Mouse (Mus musculus) gastrocnemius, postnatal 14 days (tissue): ENCODE measurements around the gene Cldn17. TPM values are rescaled to one million over a fixed set of nuclear protein-coding genes. Genes with fewer than 3 reads are reported as not detected.

ENCODE experiments used
- DNase-seq: peaks from one replicate; pipeline ENCODE4 v3.0.0; 2021; ENCODE audit warnings: mixed read lengths
- intact Hi-C: fragments of 180-260 bp; cut with DNase I; formaldehyde crosslinking; loops from one replicate; pipeline ENCODE4 v1.15.1; 2025; ENCODE audit warnings: low total_unique reads
- long read RNA-seq, 2 experiments: library from polyadenylated mRNA; stranded (forward); transcript quantifications; one replicate each; pipeline ENCODE4 v2.0.0; 2021
- total RNA-seq, 2 experiments: library from RNA; stranded (reverse); gene quantifications; 2 replicates each; pipeline ENCODE4 v1.2.3; 2021

Cldn17 gene
- not detected for total RNA-seq
- long read RNA-seq, experiment 1, result 0 reads
- long read RNA-seq, experiment 2, result 0 reads

- intact Hi-C loops, result no loop called here
- DNase-seq, result no peak
Observed at GRCm38 (mm10) chr16:88506878-88507277, at the start of gene Cldn17. Gene Cldn17 (minus strand): TSS chr16:88506978.

- intact Hi-C loops, result no loop called here
- DNase-seq, result no peak
Observed at GRCm38 (mm10) chr16:88542488-88542887, 35.7 kb upstream of the Cldn17 start.

GRCm38 (mm10) chr16:88539841-88540487 lies 33.2 kb upstream of the Cldn17 start:
- DNase-seq, result no peak
- intact Hi-C loops, result no loop called here

- DNase-seq, result no peak
- intact Hi-C loops, result no loop called here
Observed at GRCm38 (mm10) chr16:88511348-88511747, 4.6 kb upstream of the Cldn17 start.

- no peak for DNase-seq
- intact Hi-C loops, result no loop called here
Observed at GRCm38 (mm10) chr16:88508150-88508549, 1.4 kb upstream of the Cldn17 start.

GRCm38 (mm10) chr16:88506338-88506737 lies 440 bp downstream of the Cldn17 start:
- DNase-seq, result no peak
- intact Hi-C loops, result no loop called here

GRCm38 (mm10) chr16:88488096-88488495 lies 18.7 kb downstream of the Cldn17 start:
- intact Hi-C loops, result no loop called here

GRCm38 (mm10) chr16:88480011-88480774 lies 26.6 kb downstream of the Cldn17 start:
- DNase-seq, result no peak
- intact Hi-C loops, result no loop called here

More at GRCm38 (mm10) chr16:88488096-88488495, 18.7 kb downstream of the Cldn17 start:
- DNase-seq, result no peak

GRCm38 (mm10) chr16:88463235-88463634 lies 43.5 kb downstream of the Cldn17 start:
- intact Hi-C loops, result no loop called here
- no peak for DNase-seq

Other genes with a start within 250 kb of the Cldn17 start
- gene Grik1, start 216.7 kb downstream of the Cldn17 start, total RNA-seq, result under 1 TPM in 1 of 2 experiments, not detected in 1; 0.10 TPM
- not detected for gene Cldn8, start 56.2 kb upstream of the Cldn17 start, total RNA-seq
- gene Krtap24-1, start 105.3 kb upstream of the Cldn17 start, total RNA-seq, result not detected
- not detected for gene 2310079G19Rik, start 120.7 kb upstream of the Cldn17 start, total RNA-seq
- not detected for gene Krtap26-1, start 140.8 kb upstream of the Cldn17 start, total RNA-seq
- not detected for gene Krtap27-1, start 164.7 kb upstream of the Cldn17 start, total RNA-seq
- not detected for gene 2310061N02Rik, start 201.0 kb upstream of the Cldn17 start, total RNA-seq
- not detected for gene Krtap13-1, start 221.9 kb upstream of the Cldn17 start, total RNA-seq
- not detected for gene Krtap13, start 244.7 kb upstream of the Cldn17 start, total RNA-seq